Mouse (Mus musculus): Measurements from ENCODE around the gene Gm17409. TPM values are rescaled to one million over a fixed set of nuclear protein-coding genes. Genes with fewer than 3 reads are reported as not detected.

Gm17409 gene
- polyA plus RNA-seq, 1 experiment from 2014 or later, result not detected

DNA sequence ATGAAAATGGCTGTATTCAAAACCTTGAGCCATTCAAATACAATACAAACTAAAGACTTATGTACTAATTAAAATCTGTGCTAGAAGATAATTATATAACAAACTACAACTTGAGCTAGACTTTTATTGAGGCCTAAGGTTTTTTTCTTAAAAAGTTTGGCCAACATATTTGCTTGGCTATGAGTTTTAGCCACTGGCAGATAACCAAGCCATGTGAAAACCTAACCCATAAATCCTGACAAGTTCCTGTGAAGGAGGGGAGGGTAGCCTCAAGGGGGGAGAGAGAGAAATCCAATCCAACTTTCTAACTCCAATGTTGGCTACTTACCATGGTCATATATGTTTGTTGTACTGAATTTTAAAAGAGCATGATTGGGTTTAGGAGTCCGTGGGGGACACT is 48.6 kb downstream of the Gm17409 start:
- no peaks in the 10 kb centered on the region for H3K36me3 ChIP-seq (ENCODE audit: insufficient read depth, low read length)
- no peak overlapping the region for H3K4me2 ChIP-seq (replicated peaks; ENCODE audit: low read depth, low read length)
- no peaks in the 10 kb centered on the region for H3K9me3 ChIP-seq (ENCODE audit: low read length)
- WGBS, result 71% methylated on average over 1 of the region's 1 CpGs
- H3K9ac ChIP-seq (replicated peaks; ENCODE audit: low read length), result no peak overlapping the region
- H3K4me1 ChIP-seq (ENCODE audit: insufficient read depth, low read length), result peaks cover 50% of the 10 kb centered on the region
- H3K27me3 ChIP-seq (ENCODE audit: insufficient read depth, low read length), result no peaks in the 10 kb centered on the region
- no peak for ATAC-seq (ENCODE audit: low FRiP score, low TSS enrichment)
- H3K27ac ChIP-seq (ENCODE audit: low read length), result no peak overlapping the region
- no peak overlapping the region for H3K4me3 ChIP-seq (ENCODE audit: low read length)

Other genes starting within 250 kb of the Gm17409 start
- gene Acvr1c, start 112.2 kb upstream of the Gm17409 start, polyA plus RNA-seq (2015; fragmentation: Nextera tagmentation; extraction: Ambion mirVana), result 0.30 and 0.35 TPM in 2 replicates
- 5.2 and 5.8 TPM in 2 replicates for gene Acvr1, start 97.0 kb downstream of the Gm17409 start, polyA plus RNA-seq (2015; fragmentation: Nextera tagmentation; extraction: Ambion mirVana)
- gene Upp2, start 97.2 kb downstream of the Gm17409 start, polyA plus RNA-seq (2015; fragmentation: Nextera tagmentation; extraction: Ambion mirVana), result 7.6 and 8.5 TPM in 2 replicates

Data from kidney, embryonic 16.5 days (tissue).